Mouse (Mus musculus) c-Kit-positive CD71-negative TER-119-negative erythroid progenitor cells, embryonic 14.5 days (primary cell): Measurements from ENCODE around the gene Alyref.
"Not testable (repeated sequence)": the region's sequence is repeated elsewhere in the genome, so short reads cannot be mapped to it uniquely, and the experiment has no call there.

Source experiments
- DNase-seq: peaks from one replicate; pipeline ENCODE4 v3.0.0-alpha.2; 2013; ENCODE audit warnings: low read depth

The Alyref gene

DNA sequence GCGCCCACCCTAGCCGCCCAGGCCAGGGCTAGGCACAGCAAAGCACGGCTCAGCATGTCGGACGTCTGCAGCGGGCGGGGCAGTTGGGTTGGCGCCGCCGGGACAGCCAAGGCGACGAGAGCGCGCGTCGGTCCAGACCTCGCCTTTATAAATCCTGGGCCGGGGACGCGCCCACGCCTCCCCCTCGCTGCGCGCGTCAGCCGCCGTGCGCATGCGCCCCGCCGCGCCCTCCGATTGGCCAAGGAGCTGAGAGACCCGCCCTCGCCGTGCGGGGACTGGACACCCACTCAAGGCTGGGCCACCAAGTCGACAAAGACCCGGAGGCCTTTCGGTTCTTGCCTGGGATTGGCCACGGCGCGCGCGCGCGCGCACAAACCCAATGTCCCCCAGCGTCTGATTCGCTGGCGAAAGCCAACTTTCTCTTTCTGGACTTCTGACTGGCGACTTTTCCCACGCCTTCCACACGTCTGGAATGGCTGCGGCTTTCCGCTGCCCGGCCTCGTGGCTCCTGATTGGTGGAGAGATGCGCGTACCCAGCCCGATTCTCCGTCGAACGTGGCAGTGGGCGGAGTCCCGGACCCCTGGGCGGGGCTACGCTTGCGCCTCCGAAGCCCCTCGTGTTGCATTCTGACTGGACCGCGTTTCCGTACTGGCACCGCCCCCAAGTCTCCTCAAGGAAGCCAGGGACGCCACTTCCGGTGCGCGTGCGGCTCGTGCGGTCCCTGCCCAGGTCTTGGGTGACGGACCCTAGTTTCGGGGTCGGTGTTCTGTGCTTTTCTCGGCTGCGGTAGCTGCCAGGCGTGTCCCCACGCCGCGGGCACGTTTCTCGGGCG, 25.2 kb downstream of the Alyref start, which contains the start of gene P4hb:
Gene P4hb (minus strand): TSS at position 502 of the 833 bp plus-strand sequence.
- DNase-seq = peak; percentile 98

GRCm38 (mm10) chr11:120572417-120572751, 25.8 kb downstream of the Alyref start:
- no peak for DNase-seq

GRCm38 (mm10) chr11:120571754-120572416, 26.3 kb downstream of the Alyref start:
- no peak for DNase-seq

GRCm38 (mm10) chr11:120571122-120571521, 27.0 kb downstream of the Alyref start:
- no peak for DNase-seq

DNA sequence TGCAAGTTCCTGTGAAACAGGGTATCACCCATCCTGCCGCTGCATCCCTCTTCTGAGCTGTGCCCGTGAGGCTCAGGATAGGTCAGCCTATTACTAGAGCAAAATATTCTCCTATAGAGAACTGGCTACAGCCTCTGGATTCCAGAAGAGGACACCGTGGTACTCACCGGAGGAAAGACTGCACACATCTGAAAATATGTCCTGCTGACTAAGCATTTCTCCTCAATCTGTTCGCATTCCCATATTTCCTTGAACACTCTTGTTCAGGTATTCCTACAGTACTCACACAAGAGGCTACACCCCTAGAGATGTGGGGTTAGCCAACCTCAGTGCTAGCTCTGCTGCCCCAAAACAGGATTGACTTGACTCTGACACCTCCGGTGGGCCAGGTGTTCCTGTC, 29.8 kb downstream of the Alyref start:
- DNase-seq = no peak

DNA sequence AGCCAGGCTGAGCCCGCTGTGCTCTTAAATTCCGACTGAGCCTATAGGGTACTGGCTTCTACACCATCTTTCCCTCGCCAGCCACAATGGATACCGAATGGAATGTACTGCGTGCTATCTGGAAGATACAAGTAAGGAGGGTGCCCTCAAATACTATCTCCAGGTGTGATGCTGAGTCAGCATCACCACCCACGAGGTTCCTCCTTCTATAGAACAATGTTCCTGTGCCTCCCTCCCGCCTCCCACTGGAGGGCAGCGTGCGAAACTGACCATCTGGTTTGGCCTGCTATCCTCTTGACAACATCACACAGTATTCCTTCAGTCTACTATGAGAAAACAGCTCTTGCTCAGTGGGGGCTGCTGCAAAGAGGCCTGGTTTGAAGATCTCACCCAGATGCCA, 33.1 kb downstream of the Alyref start:
- no peak for DNase-seq

GRCm38 (mm10) chr11:120562949-120563348, 35.2 kb downstream of the Alyref start:
- DNase-seq = no peak

DNA sequence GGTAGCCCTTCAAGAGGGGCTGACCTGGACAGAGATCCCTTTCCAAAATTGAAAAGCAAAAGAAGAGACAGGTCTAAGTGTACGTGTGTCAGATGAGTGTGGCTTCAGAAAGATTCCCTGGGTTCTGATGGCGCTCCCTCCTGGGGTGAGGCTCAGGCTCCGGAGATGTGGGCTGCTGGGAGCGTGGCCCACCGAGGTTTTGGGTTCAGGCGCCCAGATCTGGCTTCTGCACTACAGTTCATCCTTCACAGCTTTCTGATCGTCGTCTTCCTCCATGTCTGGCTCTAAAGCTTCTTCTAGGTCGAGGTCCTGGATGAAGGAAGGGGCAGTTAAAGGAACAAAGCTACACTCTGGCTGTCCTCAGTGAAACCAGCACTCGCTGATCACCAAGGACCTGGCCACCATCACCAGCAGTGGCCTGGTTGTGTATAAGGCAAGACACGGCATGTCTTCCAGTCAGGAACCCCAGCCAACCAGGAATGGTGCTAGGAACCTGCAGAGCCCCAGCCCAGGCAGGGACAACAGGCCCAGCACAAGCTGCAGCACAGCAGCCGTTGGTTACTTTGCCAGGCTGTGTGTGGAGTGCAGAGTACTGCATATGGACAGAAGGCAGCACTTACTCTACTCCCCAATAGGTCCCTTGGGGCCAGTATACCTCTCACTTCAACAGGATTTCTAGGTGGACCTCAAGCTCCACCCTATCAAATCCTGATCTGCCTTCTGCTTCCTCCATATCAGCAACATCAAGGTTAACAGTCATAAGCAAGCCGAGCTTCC, 37.0 kb downstream of the Alyref start:
- DNase-seq = no peak

- not testable (repeated sequence) for DNase-seq
Measured at GRCm38 (mm10) chr11:120558843-120559242, 39.3 kb downstream of the Alyref start.

- no peak for DNase-seq
Measured at GRCm38 (mm10) chr11:120555260-120555659, 42.9 kb downstream of the Alyref start.

GRCm38 (mm10) chr11:120554834-120555233, 43.3 kb downstream of the Alyref start:
- no peak for DNase-seq

GRCm38 (mm10) chr11:120552736-120553135, 45.4 kb downstream of the Alyref start:
- no peak for DNase-seq

DNA sequence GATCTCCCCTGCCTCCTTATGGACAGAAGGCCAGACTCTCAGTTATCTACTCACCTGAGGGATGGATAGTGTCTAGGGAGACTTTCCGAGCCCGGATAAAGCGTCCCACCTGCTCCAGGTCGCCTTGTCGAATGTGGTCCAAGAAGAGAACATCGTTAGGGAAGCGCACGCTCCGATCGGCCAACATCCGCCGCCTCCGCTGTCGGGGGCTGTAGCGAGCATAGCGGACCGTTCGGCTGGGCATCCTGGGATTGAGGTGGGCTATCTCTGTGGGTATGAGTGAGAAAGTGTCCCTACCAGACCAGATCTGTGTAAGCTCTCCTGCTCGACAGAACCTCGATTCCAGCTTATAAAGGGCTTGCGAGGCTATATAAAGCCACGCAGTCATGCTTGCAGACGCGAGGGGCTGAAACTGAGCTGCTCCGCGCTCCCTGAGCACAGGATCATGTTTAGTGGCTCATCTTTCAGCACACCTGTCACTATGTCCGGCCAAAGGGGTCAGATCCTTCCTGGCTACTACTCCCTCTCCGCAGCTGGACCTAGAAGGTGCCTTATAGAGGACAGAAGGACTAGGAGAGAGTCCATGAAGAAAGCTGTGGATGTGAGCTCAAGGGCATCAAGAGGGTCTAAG, 47.2 kb downstream of the Alyref start, which contains the start of gene Ppp1r27:
Gene Ppp1r27 (minus strand): TSS at position 323 of the 631 bp plus-strand sequence.
- DNase-seq = no peak

- DNase-seq = no peak
Measured at GRCm38 (mm10) chr11:120549986-120550809, 48.0 kb downstream of the Alyref start.

GRCm38 (mm10) chr11:120549168-120549945, 48.8 kb downstream of the Alyref start, which contains the start of gene Mcrip1:
Mcrip1 (minus strand) TSS chr11:120549727.
- peak; percentile 76 for DNase-seq

- no peak for DNase-seq
Measured at GRCm38 (mm10) chr11:120548786-120549167, 49.4 kb downstream of the Alyref start.

DNA sequence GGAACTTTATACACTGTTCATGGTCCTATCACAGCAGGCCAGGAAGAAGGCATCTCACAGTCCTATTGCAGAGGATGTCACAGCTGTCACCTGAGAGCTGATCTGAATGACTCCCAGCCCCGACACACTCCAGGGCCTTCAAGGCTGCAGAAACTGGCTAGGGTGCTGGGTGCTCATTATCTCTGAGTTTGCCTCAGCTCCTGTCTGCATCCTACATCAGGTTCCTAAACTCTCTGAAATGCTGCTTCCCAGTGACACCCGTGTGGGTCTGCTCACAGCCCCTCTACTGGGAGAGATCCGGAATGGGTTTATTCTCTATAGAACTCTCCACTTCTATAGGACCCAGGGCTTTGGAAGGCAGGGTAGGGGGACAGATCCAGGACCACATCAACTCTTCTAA, 50.0 kb downstream of the Alyref start:
- no peak for DNase-seq

GRCm38 (mm10) chr11:120547469-120547868, 50.7 kb downstream of the Alyref start:
- no peak for DNase-seq

DNA sequence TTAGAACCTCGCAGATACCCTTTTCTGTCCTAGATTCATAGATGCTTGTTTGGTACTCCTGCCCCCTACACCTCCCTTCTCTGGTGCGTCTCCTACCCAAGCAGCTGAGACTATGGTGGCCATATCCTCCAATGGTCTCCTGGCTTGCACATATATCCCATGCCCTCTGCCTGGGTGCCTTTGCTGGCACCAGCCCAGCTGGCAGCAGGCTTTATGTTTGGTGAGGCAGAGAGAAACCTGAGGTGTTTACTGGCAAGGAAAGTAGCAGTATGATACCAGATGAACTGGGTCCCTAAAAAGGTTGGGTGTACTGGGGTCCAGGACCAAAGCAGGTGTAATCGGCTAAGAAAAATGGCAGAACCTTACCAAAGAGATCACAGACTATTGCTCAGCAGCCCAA, 52.2 kb downstream of the Alyref start:
- no peak for DNase-seq

DNA sequence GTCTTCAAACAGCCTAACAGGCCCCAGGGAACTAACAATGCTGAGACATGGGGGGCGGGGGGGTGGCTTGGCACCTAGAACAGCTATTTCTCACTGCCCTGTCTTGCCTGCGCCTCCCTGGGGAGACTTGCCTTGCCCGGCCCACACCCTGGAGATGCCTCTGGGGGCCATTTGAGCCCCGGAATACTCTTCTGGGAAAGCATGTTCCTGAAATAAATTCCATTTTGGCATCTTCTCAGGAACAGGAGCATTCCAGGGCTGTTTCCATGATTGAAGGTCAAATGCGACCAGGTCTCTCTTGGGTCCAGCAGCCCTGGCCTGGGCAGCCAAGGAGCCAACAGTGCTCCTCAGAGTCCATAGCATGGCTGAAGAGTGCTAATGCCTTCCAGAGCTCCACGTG, 55.8 kb downstream of the Alyref start:
- no peak for DNase-seq
